Mouse (Mus musculus) liver, adult (tissue): ENCODE data around the gene Rab10.

Source experiments
- GATA4 ChIP-seq: IDR thresholded peaks from 2 replicates; pipeline ENCODE4 v1.6.1; 2014; ENCODE audit warnings: mild to moderate bottlenecking, low read length; ENCODE audit not compliant: insufficient replicate concordance

Rab10 gene

DNA sequence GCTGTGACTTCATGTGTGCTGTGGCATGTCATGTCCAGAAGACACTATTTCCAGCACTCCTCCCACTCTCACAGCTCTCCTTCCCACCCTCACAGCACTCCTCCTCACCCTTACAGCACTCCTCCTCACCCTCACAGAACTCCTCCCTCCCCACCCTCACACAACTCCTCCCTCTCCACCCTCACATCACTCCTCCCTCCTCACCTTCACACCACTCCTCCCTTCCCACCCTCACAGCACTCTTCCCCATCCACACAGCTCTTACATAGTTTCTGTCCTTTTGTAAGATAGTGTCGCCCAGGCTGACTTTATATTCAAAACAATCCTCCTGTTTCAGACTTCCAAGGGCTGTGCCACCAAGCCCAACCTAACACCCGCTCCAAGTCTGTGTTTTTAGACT, 86.4 kb downstream of the Rab10 start:
- no peak for TF ChIP-seq GATA4

DNA sequence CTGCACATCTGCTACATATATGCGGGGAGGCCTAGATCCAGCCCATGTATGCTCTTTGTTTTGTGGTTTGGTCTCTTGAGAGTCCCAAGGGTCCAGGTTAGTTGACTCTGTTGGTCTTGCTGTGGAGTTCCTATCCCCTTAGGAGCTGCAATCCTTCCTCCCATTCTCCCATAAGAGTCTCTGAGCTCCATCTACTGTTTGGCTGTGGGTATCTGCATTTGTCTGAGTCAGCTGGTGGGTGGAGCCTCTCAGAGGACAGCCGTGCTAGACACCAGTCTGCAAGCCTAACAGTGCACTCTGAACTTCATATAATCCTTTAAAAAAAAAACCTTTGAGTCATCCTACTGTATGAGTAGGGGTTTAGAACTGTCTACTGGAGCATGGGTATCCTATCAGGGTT, 99.6 kb downstream of the Rab10 start:
- no peak for TF ChIP-seq GATA4

DNA sequence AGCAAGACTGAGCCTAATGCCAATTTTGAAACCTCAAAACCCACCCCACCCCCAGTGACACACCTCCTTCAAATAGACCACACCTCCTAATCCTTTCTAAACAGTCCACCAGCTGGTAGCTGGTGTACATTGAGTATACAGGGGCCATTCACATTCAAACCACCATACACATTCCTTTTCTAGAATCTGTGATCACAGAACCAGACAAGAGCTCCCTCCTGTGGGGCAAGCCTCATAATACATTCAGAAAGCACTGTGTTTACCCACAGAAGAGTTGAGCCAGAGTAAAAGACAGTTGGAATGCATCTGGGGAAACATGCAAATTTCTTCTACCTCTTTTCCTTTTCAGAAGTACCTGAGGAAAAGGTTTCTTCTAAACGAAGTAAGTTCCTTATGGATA, 100.6 kb downstream of the Rab10 start:
- no peak for TF ChIP-seq GATA4
